Mouse (Mus musculus) right cerebral cortex, adult 18-20 months (tissue): ENCODE measurements around the gene Ap2a2.
A peak's percentile ranks its signal among the peaks of the same experiment; 100 is the strongest.
"Not testable (repeated sequence)": the region's sequence is repeated elsewhere in the genome, so short reads cannot be mapped to it uniquely, and the experiment has no call there.

ENCODE experiments used
- DNase-seq: peaks from one replicate; pipeline ENCODE4 v3.0.0; 2022; ENCODE audit warnings: mixed read lengths

The Ap2a2 gene

GRCm38 (mm10) chr7:141560471-141560870 lies 1.5 kb upstream of the Ap2a2 start:
- DNase-seq, result no peak

- DNase-seq, result peak; percentile 13
Observed at GRCm38 (mm10) chr7:141562421-141562851, 463 bp downstream of the Ap2a2 start.

- DNase-seq, result peak; percentile 64
Observed at GRCm38 (mm10) chr7:141562852-141563427, 967 bp downstream of the Ap2a2 start.

GRCm38 (mm10) chr7:141564561-141564960 lies 2.6 kb downstream of the Ap2a2 start:
- peak; percentile 18 for DNase-seq

GRCm38 (mm10) chr7:141566587-141566986 lies 4.6 kb downstream of the Ap2a2 start:
- DNase-seq, result no peak

GRCm38 (mm10) chr7:141569283-141569803 lies 7.4 kb downstream of the Ap2a2 start:
- DNase-seq, result no peak

- no peak for DNase-seq
Observed at GRCm38 (mm10) chr7:141569916-141570315, 7.9 kb downstream of the Ap2a2 start.

- DNase-seq, result no peak
Observed at GRCm38 (mm10) chr7:141570625-141571295, 8.8 kb downstream of the Ap2a2 start.

GRCm38 (mm10) chr7:141574041-141574440 lies 12.1 kb downstream of the Ap2a2 start:
- DNase-seq, result no peak

GRCm38 (mm10) chr7:141575481-141575880 lies 13.5 kb downstream of the Ap2a2 start:
- no peak for DNase-seq

GRCm38 (mm10) chr7:141577801-141578200 lies 15.8 kb downstream of the Ap2a2 start:
- DNase-seq, result no peak

- no peak for DNase-seq
Observed at GRCm38 (mm10) chr7:141578511-141578910, 16.5 kb downstream of the Ap2a2 start.

GRCm38 (mm10) chr7:141578943-141579342 lies 17.0 kb downstream of the Ap2a2 start:
- DNase-seq, result no peak

- DNase-seq, result no peak
Observed at GRCm38 (mm10) chr7:141581323-141581722, 19.4 kb downstream of the Ap2a2 start.

- DNase-seq, result no peak
Observed at GRCm38 (mm10) chr7:141584048-141584841, 22.3 kb downstream of the Ap2a2 start.

- DNase-seq, result no peak
Observed at GRCm38 (mm10) chr7:141585288-141585687, 23.3 kb downstream of the Ap2a2 start.

- no peak for DNase-seq
Observed at GRCm38 (mm10) chr7:141585881-141586280, 23.9 kb downstream of the Ap2a2 start.

- DNase-seq, result no peak
Observed at GRCm38 (mm10) chr7:141588890-141589289, 26.9 kb downstream of the Ap2a2 start.

GRCm38 (mm10) chr7:141590249-141590648 lies 28.3 kb downstream of the Ap2a2 start:
- not testable (repeated sequence) for DNase-seq

GRCm38 (mm10) chr7:141590959-141591358 lies 29.0 kb downstream of the Ap2a2 start:
- no peak for DNase-seq

- DNase-seq, result no peak
Observed at GRCm38 (mm10) chr7:141592096-141592495, 30.1 kb downstream of the Ap2a2 start.

- DNase-seq, result no peak
Observed at GRCm38 (mm10) chr7:141593056-141593455, 31.1 kb downstream of the Ap2a2 start.

GRCm38 (mm10) chr7:141596971-141597370 lies 35.0 kb downstream of the Ap2a2 start:
- DNase-seq, result no peak

GRCm38 (mm10) chr7:141597563-141597962 lies 35.6 kb downstream of the Ap2a2 start:
- no peak for DNase-seq
